Mouse (Mus musculus) kidney, adult 2 months (tissue): Measurements from ENCODE around the gene Ncf4.

ENCODE experiments used
- CTCF ChIP-seq: fragments of 200-500 bp; conservative IDR thresholded peaks from 2 replicates; pipeline ENCODE4 v1.5.1; 2011; ENCODE audit warnings: low read depth, mild to moderate bottlenecking, control low read depth, low read length, moderate library complexity, mixed read lengths; ENCODE audit not compliant: insufficient read depth, insufficient read length
- POLR2A ChIP-seq: fragments of 200-500 bp; IDR thresholded peaks from one replicate; pipeline ENCODE4 v1.6.1; 2011; ENCODE audit warnings: low read depth, low read length, control low read depth

DNA sequence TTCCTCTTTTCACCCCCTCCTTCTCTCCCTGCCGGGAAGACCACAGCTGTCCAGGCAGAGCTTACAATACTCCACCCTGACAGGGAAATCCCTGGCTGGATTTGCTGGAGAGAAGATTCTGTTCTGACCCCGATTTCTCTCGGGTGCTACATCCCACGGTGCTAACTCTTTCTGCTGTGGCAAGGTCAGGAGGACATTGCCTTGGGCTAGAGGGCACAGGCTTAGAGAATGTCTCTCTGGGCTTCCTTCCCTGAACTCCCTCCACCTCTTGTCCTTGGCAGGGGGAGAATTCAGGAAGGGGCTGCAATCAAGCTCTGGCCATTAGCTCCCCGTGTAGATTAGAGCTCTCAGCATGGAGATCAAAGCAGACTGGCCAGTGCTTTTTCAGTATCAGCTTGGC lies 65.3 kb downstream of the Ncf4 start:
- TF ChIP-seq CTCF (no peak), POLR2A (no peak)
